Mouse (Mus musculus) neural tube, embryonic 11.5 days (tissue): ENCODE data around the gene Pigc. TPM values are rescaled to one million over a fixed set of nuclear protein-coding genes. Genes with fewer than 3 reads are reported as not detected.

Source experiments
- ATAC-seq: fragments of 200-750 bp; cut with Nextera tagmentation; 2 replicates; pipeline ENCODE4 v1.8.0; 2017; ENCODE audit warnings: moderate number of reproducible peaks, mild to moderate bottlenecking, moderate TSS enrichment, moderate library complexity; ENCODE audit not compliant: insufficient read depth, low FRiP score, low TSS enrichment
- DNase-seq: peaks from one replicate; pipeline ENCODE4 v3.0.0-alpha.2; 2015; ENCODE audit warnings: low spot score
- H3K27ac ChIP-seq: fragments of 300-500 bp; sonication (generic); 2 replicates; pipeline ENCODE4 v1.5.1; 2014; ENCODE audit warnings: low read depth, mild to moderate bottlenecking, low read length
- H3K27me3 ChIP-seq: fragments of 300-500 bp; sonication (generic); 2 replicates; pipeline ENCODE4 v1.6.1; 2014; ENCODE audit warnings: mild to moderate bottlenecking, low read length, mixed read lengths; ENCODE audit not compliant: control insufficient read depth, insufficient read depth
- H3K36me3 ChIP-seq: fragments of 300-500 bp; sonication (generic); 2 replicates; pipeline ENCODE4 v1.6.1; 2014; ENCODE audit warnings: mild to moderate bottlenecking, low read length, moderate library complexity, mixed read lengths; ENCODE audit not compliant: control insufficient read depth, insufficient read depth
- H3K4me1 ChIP-seq: fragments of 300-500 bp; sonication (generic); 2 replicates; pipeline ENCODE4 v1.6.1; 2014; ENCODE audit warnings: low read length, mixed read lengths; ENCODE audit not compliant: control insufficient read depth, insufficient read depth
- H3K4me2 ChIP-seq: fragments of 300-500 bp; sonication (generic); 2 replicates; pipeline ENCODE4 v1.6.1; 2014; ENCODE audit warnings: low read depth, mild to moderate bottlenecking, moderate library complexity
- H3K4me3 ChIP-seq: fragments of 300-500 bp; sonication (generic); 2 replicates; pipeline ENCODE4 v1.5.1; 2014; ENCODE audit warnings: low read depth, low read length
- H3K9ac ChIP-seq: fragments of 300-500 bp; sonication (generic); 2 replicates; pipeline ENCODE4 v1.6.1; 2014; ENCODE audit warnings: mild to moderate bottlenecking, low read length
- H3K9me3 ChIP-seq: fragments of 300-500 bp; sonication (generic); 2 replicates; pipeline ENCODE4 v1.6.1; 2016; ENCODE audit warnings: low read length; ENCODE audit not compliant: control insufficient read depth
- WGBS: fragments of 180-500 bp; shearing (Covaris S2); extraction: QIAGEN DNeasy Blood & Tissue Kit; methylation state at CpG from one replicate; pipeline ENCODE4 v1.1.7; 2014; 5-methylcytosine and 5-hydroxymethylcytosine counted together
- polyA plus RNA-seq: library from polyadenylated mRNA; unstranded; fragments of >200 nt; fragmentation: Nextera tagmentation; extraction: Ambion mirVana; gene quantifications from 2 replicates; pipeline ENCODE4 v1.2.1, GENCODE M21; 2014

Gene Pigc
- polyA plus RNA-seq, 1 experiment from 2014 or later = 38.4 TPM

DNA sequence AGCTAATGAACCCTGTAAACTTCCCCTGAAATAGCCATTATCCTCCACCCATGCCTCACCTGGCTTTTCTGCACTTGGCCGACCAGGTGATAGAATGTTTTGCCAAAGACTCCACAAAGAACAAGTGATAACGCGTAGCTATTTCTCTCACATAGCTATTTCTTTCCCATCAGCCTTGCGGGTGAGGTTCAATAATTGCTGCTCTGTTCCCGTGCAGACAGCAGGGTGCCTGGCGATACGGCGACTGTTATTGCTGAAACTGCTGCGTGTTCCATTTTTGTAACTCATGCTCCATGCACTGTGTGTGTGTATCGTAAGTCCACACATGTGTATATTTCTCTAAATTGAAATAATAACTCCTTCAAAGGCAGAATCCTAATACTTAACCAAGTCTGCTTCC is 37.2 kb upstream of the Pigc start:
- no peaks in the 10 kb centered on the region for H3K4me1 ChIP-seq
- no peak overlapping the region for H3K9ac ChIP-seq
- no peaks in the 10 kb centered on the region for H3K9me3 ChIP-seq
- no peak overlapping the region for H3K4me3 ChIP-seq
- WGBS = 79% methylated on average over 10 of the region's 10 CpGs
- ATAC-seq (no peak), DNase-seq (no peak)
- H3K36me3 ChIP-seq = no peaks in the 10 kb centered on the region
- H3K27me3 ChIP-seq = no peaks in the 10 kb centered on the region
- no peak overlapping the region for H3K27ac ChIP-seq
- H3K4me2 ChIP-seq = no peak overlapping the region

DNA sequence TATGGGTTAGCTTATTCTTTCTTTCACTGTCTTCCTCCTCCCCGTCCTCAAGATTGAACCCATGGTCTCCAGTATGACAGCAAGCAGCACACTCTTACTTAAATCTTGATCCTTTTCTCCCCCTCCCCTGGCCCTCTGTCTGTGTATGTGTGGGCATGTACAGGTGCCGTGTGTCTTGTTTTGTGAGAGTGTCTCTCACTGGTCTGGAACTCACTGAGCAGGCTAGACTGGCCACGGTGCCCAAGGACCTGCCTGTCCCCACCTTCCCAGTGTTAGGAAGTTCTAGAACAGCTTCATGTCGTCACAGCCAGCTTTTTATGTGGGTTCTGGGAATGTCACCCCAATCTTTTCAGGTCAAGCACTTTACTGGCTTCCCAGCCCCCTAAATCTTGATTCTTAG is 36.7 kb upstream of the Pigc start:
- H3K9ac ChIP-seq = no peak overlapping the region
- no peak overlapping the region for H3K27ac ChIP-seq
- H3K4me2 ChIP-seq = no peak overlapping the region
- H3K36me3 ChIP-seq = no peaks in the 10 kb centered on the region
- H3K27me3 ChIP-seq = no peaks in the 10 kb centered on the region
- ATAC-seq (no peak), DNase-seq (no peak)
- H3K4me1 ChIP-seq = no peaks in the 10 kb centered on the region
- no peaks in the 10 kb centered on the region for H3K9me3 ChIP-seq
- WGBS = 92% methylated on average over 4 of the region's 4 CpGs
- H3K4me3 ChIP-seq = no peak overlapping the region

DNA sequence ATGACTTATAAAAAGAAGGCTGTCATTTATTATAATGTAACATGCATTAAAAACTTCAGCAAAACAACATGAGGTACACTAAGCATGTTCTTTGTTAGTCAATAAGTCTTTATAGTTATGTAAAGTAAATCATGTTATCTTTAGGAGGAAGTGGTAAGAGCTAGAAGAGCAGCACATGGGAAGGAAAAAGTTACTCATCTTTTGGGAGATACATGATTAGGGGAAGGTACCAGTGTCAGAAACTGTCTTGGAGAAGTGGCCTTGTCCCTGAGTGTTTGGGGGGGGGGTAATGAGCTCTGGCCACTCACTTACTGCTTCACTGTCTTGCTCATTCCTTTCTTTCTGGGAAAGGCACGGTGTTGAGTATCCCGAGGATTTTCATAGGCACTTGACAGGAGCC is 26.9 kb upstream of the Pigc start:
- no peaks in the 10 kb centered on the region for H3K36me3 ChIP-seq
- no peak overlapping the region for H3K9ac ChIP-seq
- H3K9me3 ChIP-seq = no peaks in the 10 kb centered on the region
- no peak for ATAC-seq
- H3K27ac ChIP-seq = no peak overlapping the region
- H3K27me3 ChIP-seq = no peaks in the 10 kb centered on the region
- DNase-seq = no peak
- H3K4me2 ChIP-seq = no peak overlapping the region
- H3K4me1 ChIP-seq = no peaks in the 10 kb centered on the region
- no peak overlapping the region for H3K4me3 ChIP-seq
- WGBS = 91% methylated on average over 2 of the region's 2 CpGs

DNA sequence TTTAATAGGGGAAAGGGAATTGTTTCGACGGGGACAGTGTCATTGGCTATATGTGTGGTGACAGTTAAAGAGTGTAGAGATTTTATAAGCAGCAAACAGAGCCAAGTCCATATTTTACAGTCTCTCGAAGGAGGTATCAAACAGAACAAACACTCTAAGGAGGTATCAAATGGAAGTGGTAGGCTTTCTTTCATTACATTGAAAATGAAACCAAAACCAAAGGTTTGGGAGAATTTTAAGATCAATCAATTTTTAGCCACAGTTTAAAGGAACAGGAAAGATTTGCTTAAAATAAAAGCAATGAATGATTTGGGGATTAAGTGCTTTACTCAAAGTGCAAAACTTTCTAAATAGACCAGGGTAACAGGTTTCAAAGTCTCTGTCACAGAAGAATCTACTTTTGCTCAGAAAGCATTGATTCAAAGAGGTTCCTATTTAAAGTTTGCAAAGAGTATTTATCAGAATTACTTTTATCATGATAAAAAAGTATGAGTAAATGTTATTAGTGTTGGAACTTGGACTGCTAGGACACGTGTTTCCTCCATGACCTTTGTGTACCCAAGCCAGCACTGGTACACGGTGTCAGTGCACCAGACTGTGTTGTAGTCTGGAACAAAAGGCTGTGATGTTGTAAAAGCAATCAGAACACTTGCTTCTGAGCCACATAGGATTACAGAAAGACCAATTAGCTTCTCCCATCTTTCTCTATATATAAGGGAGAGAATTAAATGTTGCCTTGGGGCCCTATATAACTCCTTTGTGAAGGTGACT is 17.8 kb upstream of the Pigc start:
- 80% methylated on average over 5 of the region's 5 CpGs for WGBS

DNA sequence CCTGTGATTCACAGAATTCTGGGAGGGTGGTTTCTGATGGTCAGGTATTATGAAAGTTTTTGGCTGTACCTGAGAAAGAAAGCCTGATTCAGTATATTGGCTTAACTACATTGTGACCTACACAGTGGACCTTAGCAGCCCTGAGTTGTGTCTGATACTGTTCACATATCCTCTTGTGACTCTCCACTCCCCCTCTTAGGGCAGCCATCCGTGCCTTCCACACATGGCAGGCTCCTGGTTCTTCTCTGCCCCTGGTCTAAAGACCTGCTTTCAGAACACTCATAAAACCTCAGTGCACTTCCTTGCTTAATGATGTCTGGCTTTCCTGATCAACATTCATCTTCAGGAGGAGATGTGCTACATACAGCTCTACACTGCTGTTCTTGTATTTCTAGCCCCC is 16.4 kb upstream of the Pigc start:
- no peaks in the 10 kb centered on the region for H3K27me3 ChIP-seq
- H3K4me3 ChIP-seq = no peak overlapping the region
- H3K27ac ChIP-seq = no peak overlapping the region
- DNase-seq (no peak), ATAC-seq (no peak)
- no peaks in the 10 kb centered on the region for H3K36me3 ChIP-seq
- H3K4me1 ChIP-seq = no peaks in the 10 kb centered on the region
- no peak overlapping the region for H3K4me2 ChIP-seq
- H3K9me3 ChIP-seq = no peaks in the 10 kb centered on the region
- 68% methylated on average over 1 of the region's 1 CpGs for WGBS
- H3K9ac ChIP-seq = no peak overlapping the region

More for the DNA sequence above, 17.8 kb upstream of the Pigc start:
- no peaks in the 10 kb centered on the region for H3K36me3 ChIP-seq
- H3K9ac ChIP-seq = no peak overlapping the region
- no peaks in the 10 kb centered on the region for H3K27me3 ChIP-seq
- H3K9me3 ChIP-seq = no peaks in the 10 kb centered on the region
- no peak overlapping the region for H3K27ac ChIP-seq
- DNase-seq = no peak
- no peak for ATAC-seq
- no peak overlapping the region for H3K4me2 ChIP-seq
- no peaks in the 10 kb centered on the region for H3K4me1 ChIP-seq
- no peak overlapping the region for H3K4me3 ChIP-seq

DNA sequence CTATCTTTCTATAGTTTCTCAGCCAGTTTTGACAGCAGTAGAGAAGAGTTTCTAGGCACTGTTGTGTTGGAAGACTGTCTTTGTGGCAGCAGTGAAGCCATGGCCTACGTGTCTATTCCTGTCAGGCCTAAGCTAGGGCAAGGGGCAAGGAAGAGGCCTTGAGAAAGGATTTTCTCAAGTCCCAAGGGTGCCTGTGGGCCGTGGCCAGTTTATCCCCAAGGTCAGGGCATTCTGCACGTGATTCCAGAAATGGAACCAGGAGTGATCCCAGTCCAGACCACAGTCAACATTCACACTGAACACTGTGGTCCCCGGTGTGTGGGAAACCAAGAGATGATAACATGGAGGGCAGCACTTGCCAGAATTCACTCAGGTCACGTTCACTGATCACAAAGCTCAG is 13.1 kb upstream of the Pigc start:
- DNase-seq = no peak
- no peak for ATAC-seq
- WGBS = 67% methylated on average over 5 of the region's 5 CpGs
- Histone ChIP-seq H3K4me1 (no peaks in the 10 kb centered on the region), H3K4me2 (no peak overlapping the region), H3K9ac (no peak overlapping the region), H3K4me3 (no peak overlapping the region), H3K27ac (no peak overlapping the region), H3K27me3 (no peaks in the 10 kb centered on the region), H3K36me3 (no peaks in the 10 kb centered on the region), H3K9me3 (no peaks in the 10 kb centered on the region)

DNA sequence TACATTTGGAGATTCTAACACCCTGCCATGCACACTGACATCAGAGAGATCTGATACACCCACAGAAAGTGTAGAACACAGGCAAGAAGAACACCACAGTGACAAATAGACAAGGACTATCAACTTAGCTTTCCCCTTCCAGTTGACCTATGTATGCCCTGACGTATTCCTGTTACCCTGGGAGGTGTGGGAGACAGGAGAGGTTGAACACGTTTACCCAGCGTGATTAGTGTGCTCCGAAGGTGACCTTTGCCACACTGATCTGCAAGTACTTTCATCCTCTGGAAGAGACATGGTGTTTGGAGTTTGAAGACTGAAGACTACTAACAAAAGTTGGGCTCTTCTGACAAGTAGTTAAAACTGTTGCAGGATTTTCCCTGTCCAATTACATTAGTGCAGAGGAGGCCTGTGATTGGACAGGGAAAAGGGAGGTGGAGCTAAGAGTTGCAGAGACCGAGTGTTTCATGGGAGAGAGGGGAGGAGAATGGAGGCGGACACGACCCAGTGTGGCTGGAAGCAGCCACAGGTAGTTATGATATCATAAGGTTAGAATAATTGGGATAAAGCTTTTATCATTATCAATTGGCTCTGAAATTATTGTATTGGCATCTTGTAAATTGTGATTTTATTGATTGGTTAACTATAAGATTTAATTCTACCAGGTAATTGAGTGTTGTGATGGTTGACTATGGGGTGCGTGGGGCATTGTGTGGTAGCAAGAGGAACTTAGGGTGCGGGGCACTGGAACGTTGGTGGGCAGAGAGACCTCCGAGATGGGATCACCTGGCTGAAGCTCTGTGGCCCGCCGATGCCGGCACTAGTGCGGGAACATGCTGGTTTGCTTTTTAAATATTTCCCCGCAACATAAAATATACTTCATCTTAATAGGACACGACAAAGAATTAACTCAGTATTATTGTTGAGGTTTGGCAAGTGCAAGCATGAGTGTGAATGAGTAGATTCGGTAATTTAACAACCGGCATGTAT is 10.7 kb upstream of the Pigc start:
- H3K4me2 ChIP-seq = no peak overlapping the region
- no peaks in the 10 kb centered on the region for H3K9me3 ChIP-seq
- WGBS = 84% methylated on average over 19 of the region's 19 CpGs
- H3K9ac ChIP-seq = no peak overlapping the region
- no peaks in the 10 kb centered on the region for H3K4me1 ChIP-seq
- no peaks in the 10 kb centered on the region for H3K27me3 ChIP-seq
- no peaks in the 10 kb centered on the region for H3K36me3 ChIP-seq
- H3K4me3 ChIP-seq = no peak overlapping the region
- no peak overlapping the region for H3K27ac ChIP-seq
- DNase-seq (no peak), ATAC-seq (no peak)

DNA sequence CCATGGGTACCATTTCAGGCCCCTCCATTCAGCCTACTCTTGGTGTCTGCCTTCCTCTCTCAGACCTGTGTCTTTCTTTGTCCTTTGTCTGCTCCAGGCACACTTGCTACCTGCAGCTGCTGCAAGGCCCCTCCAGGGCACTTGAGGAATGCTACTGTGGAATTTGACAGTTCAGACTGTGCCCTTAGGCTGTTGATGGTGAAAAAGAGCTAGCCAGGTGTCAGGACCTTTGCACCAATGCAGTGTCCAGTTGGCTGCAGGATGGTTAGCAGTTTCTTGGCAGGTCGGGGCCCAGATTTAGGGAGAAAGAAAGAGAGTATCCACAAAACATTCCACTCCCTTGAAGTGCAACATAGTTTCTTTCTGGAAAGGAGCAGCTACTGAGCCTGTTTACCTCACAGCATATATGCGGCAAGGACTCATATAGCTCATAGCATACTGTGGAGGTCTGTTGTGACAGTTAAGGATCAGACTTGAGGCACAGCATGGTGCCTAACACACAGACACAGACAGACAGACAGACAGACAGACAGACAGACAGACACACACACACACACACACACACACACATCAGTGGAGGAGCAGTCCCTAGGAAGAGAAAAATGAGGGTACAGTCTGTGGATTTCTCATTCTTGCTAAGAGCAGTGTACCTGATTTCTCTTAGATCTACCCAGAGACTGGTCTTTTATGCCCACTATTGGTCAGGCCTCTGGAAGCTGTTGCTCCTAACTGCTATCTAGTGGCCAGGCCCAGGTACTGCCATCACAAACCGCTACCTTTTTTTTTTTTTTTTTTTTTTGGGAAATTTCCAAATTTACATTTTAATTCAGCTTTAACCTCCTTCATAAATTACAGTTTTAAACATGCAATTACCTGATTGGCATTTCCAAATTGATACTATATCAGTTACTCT is 6.3 kb upstream of the Pigc start:
- DNase-seq (peak; percentile 37), ATAC-seq (peak; percentile 62; the same call in 1 of the 2 replicates)
- H3K36me3 ChIP-seq = no peaks in the 10 kb centered on the region
- H3K9ac ChIP-seq = no peak overlapping the region
- 57% methylated on average over 3 of the region's 3 CpGs for WGBS
- H3K9me3 ChIP-seq = no peaks in the 10 kb centered on the region
- no peak overlapping the region for H3K27ac ChIP-seq
- no peaks in the 10 kb centered on the region for H3K4me1 ChIP-seq
- no peak overlapping the region for H3K4me2 ChIP-seq
- no peak overlapping the region for H3K4me3 ChIP-seq
- H3K27me3 ChIP-seq = no peaks in the 10 kb centered on the region
